Mouse (Mus musculus) mouse embryonic stem cell (cell line): ENCODE results near the gene Col7a1.

Experiments
- in situ Hi-C, 2 experiments: fragments of 300-500 bp; cut with MboI; formaldehyde crosslinking; loops; 1 replicate in 1 of 2; 3 replicates in 1 of 2; pipeline ENCODE4 v1.14.3; 2019 to 2020; ENCODE audit warnings: low sequenced_read_pairs in 2 of 2, low pct_unique_long_range_greater_than_20kb in 1 of 2, mixed read lengths in 1 of 2; ENCODE audit not compliant: unreplicated experiment in 1 of 2

The Col7a1 gene

DNA sequence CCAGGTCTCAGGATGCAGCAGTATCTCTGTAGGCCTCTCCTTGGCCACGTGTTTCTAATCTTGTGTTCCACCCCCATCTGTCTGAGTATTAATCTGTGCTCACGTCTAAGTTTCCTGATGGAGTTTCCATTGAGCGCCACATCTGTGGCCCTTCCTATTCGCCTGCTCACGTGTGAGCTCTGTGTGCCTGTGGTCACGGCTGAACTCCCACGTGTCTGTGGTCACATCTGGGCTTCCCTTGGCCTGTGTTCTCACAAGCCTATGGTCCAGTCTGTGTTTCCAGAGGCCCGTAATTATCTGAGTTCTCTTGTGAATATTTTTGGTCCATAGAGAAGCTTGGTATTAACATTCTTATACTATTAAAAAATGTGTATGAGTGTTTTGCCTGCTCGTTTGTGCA, 23.1 kb downstream of the Col7a1 start:
- in situ Hi-C loops: no loop called here

- in situ Hi-C loops: no loop called here
Measured at GRCm38 (mm10) chr9:108977966-108978365, 24.6 kb downstream of the Col7a1 start.

- in situ Hi-C loops: no loop called here
Measured at GRCm38 (mm10) chr9:108982498-108982897, 29.1 kb downstream of the Col7a1 start.

DNA sequence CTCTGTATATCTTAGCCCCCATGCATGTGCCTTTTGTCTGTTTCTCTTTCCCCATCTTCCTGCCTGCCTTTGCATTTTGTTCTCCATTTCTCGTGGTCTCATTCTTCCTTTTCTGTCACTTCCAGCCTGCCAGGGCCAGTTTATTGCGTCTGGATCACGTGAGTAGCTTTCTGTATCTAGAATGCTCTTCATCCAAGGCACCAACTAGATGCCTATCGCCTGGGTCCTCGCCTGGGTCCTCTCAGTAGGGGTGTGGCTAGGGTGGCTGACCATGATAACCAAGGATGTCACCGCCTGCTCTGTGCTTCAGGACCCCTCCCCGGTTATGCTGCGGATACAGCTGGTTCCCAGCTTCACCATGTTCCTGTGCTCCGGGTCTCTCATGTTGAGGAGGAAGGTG, 29.8 kb downstream of the Col7a1 start:
- in situ Hi-C loops: no loop called here

DNA sequence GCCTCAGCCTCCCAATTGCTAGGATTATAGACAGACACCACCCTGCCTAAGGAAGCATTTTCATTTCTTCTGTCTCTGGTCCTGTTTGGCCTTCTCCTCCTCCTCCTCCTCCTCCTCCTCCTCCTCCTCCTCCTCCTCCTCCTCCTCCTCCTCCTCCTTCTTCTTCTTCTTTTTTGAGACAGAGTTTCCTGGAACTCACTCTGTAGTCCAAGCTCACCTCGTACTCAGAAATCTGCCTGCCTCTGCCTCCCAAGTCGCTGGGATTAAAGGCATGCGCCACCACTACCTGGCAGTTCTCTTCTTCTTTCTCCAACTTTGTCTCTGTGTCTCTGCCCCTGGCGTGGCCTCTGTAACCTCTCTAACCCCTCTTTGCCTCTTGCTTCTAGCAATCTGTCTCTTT, 32.3 kb downstream of the Col7a1 start, which contains the start of gene Ucn2:
TSS of gene Ucn2 (plus strand) at position 301 of the 400 bp plus-strand sequence.
- in situ Hi-C loops: no loop called here

GRCm38 (mm10) chr9:108987704-108988350, 34.4 kb downstream of the Col7a1 start:
- in situ Hi-C loops: no loop called here

- in situ Hi-C loops: no loop called here
Measured at GRCm38 (mm10) chr9:108989802-108990461, 36.5 kb downstream of the Col7a1 start.

DNA sequence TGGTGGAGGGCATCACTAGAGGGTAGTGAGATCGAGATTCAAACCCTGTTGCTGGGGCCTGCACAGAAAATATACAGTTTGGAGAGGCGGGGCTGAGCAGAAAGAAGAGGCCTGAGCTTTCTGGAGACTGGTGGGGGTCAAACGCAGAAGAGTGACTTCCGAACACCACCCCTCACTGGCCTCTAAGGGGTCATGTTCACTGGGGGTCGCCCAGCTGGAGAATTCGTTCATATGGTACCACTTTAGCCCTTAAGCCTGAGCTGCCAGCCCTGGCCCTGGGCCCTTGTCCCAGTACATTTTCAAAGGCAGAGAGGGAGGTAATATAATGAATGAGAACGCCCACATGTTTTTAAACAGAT, 37.1 kb downstream of the Col7a1 start:
- in situ Hi-C loops: no loop called here

DNA sequence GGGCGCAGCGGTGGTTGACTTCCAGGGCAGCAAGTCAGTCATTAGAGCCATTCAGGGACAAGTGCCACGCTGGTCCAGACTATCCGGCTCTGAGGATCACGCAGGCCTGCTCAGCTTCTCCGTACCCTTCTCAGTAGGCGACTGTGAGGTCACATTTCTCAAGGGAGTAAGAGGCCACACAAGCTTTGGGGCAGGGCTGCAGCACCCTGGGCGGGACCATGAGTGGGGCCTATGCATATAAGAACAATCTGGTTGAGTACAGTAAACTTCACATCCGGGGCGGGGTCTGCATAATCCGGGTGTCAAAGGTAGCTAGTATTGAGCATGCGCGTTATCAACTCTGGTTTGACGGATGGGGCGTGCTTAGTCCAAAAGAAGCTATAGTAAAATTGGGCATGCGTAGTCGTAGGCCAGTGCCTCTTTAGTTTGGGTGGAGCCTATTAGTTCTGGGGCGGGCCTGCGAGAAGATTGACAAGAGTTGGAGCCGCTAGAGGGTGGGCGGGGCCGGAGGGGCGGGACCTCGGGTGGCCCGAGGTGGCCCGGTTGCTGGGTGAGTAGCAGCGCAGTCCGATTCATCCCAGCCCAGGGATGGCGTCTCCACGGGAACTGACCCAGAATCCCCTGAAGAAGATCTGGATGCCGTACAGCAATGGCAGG, 38.2 kb downstream of the Col7a1 start, which contains the start of gene Pfkfb4:
TSS of gene Pfkfb4 (plus strand) at position 351 of the 657 bp plus-strand sequence.
- in situ Hi-C loops: no loop called here

- in situ Hi-C loops: no loop called here
Measured at GRCm38 (mm10) chr9:108992085-108992469, 38.7 kb downstream of the Col7a1 start.

DNA sequence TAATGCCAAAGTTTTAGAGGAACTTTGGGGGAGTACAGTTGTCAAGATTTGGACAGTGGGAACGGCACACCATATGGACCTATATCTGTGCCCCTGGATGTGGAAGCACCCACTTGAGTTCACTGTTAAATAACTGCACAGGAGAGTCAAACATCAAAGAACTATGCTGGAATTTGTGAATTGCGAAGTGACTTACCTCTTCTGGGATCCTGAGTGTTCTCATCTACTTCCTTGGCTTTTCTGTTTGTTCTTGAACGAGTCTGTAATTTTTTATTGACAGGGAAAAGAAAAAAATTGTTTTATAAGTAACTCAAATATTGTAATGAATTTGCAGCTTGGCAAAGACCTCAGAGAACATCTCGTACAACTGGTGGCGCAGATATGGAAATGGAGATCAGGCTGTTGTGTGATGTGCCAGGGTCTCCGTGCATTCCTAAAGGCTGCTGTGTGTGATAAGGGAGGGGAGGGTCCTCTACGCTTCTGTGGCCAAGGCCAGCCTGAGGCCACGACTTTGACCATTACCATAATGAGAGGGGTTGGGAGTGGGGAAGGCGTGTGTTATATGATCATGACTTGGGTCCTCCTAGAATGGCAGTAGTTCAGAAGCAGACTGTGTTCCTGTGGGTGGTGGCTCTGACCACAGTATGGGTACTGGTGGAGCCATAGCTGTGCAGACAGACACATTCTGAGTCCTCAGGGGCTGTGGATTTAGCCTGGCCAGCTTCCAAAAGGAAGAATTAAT, 39.4 kb downstream of the Col7a1 start:
- in situ Hi-C loops: no loop called here

DNA sequence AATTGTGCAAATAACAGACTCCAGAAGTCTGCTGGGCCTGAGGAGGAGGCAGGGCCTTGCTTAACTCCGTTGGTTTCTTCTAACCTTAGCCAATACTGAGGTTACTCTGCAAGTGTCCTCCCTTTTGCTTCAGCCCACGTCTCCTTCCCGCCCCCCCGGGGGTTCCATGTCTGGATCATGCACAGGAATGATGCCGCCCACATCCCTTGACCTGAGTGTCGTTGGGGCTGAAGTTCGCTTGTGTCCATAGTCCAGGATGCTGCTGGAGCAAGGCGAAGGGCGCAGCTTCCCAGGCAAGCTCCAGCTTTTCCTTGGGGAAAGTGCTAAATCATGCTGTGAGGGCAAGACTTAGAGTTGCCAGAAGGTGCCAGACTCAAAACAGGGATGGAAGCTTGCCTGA, 43.0 kb downstream of the Col7a1 start:
- in situ Hi-C loops: no loop called here

- in situ Hi-C loops: no loop called here
Measured at GRCm38 (mm10) chr9:108998287-108999166, 45.1 kb downstream of the Col7a1 start.

- in situ Hi-C loops: no loop called here
Measured at GRCm38 (mm10) chr9:108999167-108999526, 45.8 kb downstream of the Col7a1 start.

- in situ Hi-C loops: loop anchor here (10.0 kb wide), 2 partner anchors 54 to 114 kb away; partner anchors contain the start of gene Trex1 (in 1 of the 2)
Measured at GRCm38 (mm10) chr9:109000726-109001125, 47.3 kb downstream of the Col7a1 start.

GRCm38 (mm10) chr9:109003201-109003600, 49.8 kb downstream of the Col7a1 start:
- in situ Hi-C loops: loop anchor here (10.0 kb wide), 2 partner anchors 52 to 112 kb away; partner anchors contain the start of gene Trex1 (in 1 of the 2)

DNA sequence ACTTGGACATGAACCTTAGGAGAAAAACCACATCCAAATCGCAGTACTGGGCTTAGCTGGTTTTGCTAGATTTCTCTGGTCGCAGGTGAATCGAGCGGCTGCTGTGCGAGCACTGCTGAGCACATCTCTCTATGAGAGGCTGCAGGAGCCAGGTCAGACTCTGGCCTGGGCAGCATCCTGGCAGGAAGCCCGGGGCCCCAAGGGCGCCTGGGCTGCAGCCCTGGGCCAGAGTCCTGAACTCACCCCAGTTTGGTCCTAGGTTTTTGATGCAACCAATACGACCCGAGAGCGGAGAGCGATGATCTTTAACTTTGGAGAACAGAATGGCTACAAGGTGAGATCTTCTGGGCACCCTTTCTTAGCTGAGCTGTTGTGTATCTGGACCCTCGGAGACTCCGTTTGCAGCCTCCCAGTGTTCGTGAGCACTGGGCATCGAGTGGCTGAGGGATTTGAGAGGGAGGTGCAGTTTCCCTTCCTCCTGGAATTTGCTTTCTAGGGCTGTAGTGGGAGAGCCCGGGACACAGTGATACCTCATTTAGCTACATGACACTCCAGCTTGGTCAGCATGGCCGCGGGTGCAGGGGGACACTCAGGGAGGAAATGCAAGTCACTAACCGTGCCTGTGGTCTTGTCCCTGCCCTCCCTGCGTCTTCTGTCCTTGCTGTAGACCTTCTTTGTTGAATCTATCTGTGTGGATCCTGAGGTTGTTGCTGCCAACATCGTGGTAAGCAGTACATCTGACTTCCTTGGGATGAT, 53.8 kb downstream of the Col7a1 start:
- in situ Hi-C loops: loop anchor here (10.0 kb wide), 2 partner anchors 48 to 108 kb away; partner anchors contain the start of gene Trex1 (in 1 of the 2)
